Mouse (Mus musculus): ENCODE data around the gene Acbd3. TPM values are rescaled to one million over a fixed set of nuclear protein-coding genes. Genes with fewer than 3 reads are reported as not detected.

Acbd3 gene
- total RNA-seq, 2 experiments from 2014 or later, result 31.8 to 32.2 TPM

DNA sequence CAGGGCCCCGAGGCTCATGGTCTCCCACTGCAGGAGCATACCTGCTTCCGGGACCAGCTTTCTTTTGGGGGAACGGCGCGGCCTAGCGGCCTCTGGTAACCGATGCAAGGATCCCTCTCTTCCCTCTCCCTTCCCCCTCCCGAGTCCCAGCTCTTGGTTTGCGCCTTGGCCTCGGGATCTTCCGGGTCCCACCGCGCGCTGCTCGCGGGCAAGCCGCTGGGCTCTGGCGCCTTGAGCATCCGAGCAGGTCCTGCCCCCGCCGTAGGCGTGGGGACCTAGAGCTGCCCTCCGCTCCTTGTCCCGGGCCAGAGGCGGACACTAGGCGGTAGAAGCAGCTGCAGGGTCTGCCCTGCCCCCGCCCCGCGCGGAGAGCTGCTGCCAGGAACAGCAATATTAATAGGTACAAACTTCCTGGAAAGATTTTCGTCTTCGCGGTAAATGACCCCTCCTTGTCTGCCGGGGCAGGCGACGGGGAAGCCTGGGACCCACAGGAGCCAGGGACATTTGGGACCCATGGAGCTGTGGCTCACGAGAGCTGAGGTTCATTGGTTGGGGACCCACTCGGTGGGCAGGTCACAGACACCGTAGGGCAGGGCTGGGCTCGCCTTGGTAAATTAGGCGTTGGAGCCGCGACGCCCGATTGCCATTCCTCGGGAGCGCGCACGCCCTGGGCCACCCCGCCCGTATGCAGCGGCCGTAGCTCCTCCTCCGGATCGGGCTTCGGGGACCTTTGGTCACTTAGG lies 52.0 kb downstream of the Acbd3 start:
- peak; percentile 77 to 90 for DNase-seq (ENCODE audit: extremely low spot score in 1 of 2, low spot score in 2 of 2)
- intact Hi-C loops (cut with DNase I), result no loop called here

DNA sequence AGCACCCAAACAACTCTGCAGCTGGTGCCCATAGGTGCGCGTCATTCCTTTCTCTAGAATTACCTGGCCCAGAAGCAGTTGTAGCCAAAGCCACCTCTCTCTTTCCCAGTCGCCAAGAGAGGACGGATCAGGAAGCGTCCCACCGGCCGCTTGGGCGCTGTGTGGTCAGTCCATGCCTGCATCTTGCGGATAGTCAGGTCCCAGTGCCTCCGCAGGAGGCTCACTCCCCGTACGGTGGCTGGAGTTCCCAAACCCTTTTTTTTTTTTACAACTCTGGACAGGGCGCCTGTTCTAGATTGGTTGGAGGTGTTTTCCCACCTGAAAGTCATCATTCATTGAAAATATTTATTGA lies 52.5 kb downstream of the Acbd3 start:
- intact Hi-C loops (cut with DNase I), result no loop called here
- DNase-seq (ENCODE audit: extremely low spot score in 1 of 2, low spot score in 2 of 2), result no peak

DNA sequence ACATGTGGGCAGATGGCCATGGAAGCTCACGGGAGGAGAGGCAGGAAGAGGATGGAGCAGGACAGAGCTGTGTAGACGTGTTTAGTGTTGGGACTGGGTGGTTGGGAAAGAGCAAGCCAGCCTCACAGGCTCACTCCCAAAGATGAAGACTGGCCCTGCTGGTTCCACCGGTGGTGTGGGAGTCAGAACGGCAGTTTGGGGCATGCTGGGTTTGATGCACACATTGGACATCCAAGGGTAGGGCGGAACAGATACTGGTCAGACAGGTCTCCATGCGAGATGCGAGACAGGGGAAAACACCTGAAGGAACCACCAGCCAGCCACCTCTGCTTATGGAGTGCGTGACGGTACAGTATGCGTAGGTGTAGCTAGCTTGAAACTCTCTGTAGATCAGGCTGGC lies 53.1 kb downstream of the Acbd3 start:
- no peak for DNase-seq (ENCODE audit: extremely low spot score in 1 of 2, low spot score in 2 of 2)
- intact Hi-C loops (cut with DNase I), result no loop called here

DNA sequence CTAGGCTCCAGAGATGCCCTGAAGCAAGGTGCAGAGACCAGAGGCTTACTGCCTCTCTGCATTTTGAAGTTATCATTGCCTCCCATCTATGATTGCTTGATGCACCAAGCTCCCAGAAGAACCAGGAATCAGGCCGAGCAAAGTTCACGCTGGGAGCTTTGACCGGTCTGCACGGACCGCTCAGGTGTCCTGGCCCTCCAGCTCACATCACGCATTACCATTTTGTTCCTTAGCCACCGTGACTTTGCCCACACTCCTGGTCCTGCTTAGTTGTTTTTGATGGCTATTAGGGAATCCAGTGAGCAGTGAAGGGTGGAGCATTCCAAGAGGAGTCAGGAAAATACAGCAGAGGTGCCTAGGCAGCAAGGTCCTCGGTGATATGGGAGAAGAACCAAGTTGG lies 54.4 kb downstream of the Acbd3 start:
- DNase-seq (ENCODE audit: extremely low spot score in 1 of 2, low spot score in 2 of 2), result no peak

DNA sequence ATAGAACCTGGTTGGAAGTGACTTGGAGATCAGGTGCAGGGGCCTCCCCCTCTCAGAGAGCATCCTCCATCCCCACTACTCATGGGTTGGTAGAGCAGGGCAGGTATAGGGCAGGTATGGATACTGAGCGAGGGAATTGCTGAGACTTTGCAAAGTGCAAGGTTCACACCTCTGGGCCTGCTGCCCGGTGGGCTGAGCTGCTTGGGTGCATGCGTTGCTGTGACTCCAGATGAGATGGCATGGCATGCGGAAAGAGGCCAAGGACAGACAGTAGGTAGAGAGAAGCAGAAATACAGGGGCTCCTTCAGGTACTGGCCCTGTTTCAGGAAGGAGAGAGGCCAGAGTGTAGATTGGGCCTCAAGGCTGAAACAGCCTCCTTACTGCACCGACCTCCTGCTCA lies 55.4 kb downstream of the Acbd3 start:
- no peak for DNase-seq (ENCODE audit: extremely low spot score in 1 of 2, low spot score in 2 of 2)
- intact Hi-C loops (cut with DNase I), result no loop called here

More for the DNA sequence above, 54.4 kb downstream of the Acbd3 start:
- intact Hi-C loops (cut with DNase I), result no loop called here

DNA sequence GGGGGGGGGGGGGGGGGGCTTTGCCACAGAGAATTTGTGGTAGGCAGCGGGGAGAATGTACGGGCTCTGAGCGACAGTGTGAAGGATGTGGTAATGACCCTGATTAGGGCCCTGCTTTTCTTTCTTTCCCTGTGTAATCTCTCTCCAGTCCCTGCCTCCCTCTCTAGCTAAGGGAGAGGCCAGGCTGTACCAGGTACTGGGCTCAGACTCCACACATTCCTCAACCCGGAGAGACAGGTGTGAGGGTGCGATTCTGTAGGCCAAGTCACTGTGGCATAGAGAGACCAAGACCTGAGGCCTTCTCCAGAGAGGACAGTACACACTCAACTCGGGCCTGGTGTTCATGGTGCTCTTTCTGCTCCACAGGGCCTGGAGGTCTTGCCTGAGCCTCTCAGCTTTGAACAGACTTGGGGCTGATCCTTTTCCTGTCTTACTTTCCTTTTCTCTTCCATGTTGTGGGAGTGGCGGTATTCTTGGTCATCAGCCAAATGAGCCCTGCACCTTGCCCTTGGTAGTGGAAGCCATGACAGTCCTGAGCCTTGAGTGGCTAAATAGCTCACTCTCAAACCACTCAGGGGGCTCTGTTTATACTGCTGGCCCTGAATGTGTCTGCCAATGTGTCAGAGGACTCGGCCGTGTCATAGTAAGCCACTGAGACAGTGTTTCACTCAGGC lies 57.2 kb downstream of the Acbd3 start:
- no peak for DNase-seq (ENCODE audit: extremely low spot score in 1 of 2, low spot score in 2 of 2)
- intact Hi-C loops (cut with DNase I), result no loop called here

DNA sequence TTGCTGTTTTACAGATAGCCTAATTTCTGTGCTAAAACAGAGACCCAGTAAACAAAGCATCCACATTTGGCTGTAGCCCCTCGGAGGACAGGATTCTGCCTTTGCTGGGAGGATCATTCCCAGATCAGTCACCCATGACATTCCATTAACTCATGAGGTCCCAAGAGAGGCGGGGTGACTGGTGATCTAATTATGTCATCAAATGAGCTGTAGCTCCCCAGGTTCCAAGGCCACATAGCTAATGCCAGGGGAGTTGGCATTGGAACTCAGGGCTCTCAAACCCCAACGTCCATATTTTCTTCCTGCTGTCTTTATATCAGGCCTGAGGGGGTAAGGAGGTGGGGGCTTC lies 57.7 kb downstream of the Acbd3 start:
- no peak for DNase-seq (ENCODE audit: extremely low spot score in 1 of 2, low spot score in 2 of 2)
- intact Hi-C loops (cut with DNase I), result no loop called here

DNA sequence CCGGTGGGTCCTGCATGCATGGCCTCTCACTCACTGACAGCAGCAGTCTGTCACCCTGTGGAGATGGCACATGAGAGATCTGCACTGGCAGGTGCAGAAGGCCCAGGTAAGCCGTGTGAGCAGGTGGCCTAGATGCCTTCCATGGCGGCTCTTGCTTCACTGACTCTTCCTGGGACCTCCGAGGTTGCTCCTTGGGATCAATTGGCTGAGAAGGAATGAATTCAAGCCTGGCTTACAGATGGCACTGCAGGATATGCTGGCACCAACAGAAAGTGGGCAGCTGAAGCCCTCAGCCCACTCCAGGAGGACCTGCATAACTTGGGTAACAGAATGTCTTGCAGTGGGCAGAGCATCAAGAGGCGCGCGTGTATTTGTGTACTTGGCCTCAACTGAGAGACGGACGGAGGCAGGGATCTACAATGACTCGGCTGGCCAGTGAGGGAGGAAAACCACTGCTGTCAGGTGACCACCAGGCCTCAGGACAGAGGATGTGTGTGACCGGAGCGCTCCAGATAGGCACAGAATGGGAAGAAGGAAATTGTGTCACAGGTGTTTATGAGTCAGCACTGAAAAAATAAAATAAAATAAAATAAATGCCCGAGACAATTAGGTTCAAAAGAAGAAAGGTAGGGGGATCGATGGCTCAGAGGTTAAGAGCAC lies 66.1 kb downstream of the Acbd3 start:
- intact Hi-C loops (cut with DNase I), result no loop called here
- DNase-seq (ENCODE audit: extremely low spot score in 1 of 2, low spot score in 2 of 2), result no peak

DNA sequence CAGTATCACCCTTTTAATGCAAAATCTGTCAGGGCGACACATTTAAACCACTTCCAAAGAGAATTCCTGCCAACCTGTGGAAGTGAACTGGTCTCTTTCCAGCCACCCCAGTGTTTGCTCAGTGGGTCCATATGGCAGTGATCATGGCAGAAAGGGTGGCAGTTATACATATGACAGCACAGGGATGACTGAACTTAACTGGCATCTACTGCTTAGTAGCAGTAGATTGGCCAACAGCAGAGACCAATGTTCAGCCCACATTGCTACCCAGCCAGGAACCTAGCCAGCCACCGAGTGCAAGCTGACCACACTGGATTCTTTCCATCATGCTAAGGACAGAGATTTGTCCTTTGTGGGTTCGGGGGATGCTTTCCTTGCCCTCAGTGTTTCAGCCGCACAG lies 67.0 kb downstream of the Acbd3 start:
- intact Hi-C loops (cut with DNase I), result no loop called here
- no peak for DNase-seq (ENCODE audit: extremely low spot score in 1 of 2, low spot score in 2 of 2)

DNA sequence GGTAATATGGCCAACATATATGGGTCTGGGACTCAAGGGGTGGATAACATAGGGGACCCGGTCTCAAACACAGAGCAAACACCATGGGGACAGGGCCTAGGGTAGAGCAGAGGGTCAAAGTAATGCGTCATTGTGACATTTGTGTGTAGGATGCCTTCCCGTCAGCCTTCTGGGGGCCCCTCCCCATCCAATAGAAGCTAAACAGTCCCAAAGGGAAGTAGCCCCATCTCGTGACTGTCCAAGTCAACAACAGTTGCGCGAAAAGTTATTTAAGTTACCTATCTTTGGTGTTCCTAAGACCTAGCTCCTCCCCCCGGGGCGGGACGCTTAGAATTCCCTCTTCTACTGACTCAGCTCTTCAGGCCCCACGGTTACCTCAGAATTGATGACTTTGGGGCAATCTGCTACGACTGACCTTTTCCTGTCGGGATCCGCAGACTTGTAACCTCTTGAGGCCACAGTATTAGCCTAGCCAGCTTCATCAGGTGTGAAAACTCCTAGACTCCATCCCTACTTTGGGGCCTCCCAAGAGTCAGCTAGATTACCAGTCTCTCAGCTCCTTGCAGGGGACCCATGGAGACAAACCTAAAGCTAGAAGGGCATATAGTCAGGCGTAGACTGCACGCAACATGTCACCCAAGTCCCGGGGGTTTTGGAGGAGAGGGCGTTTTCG lies 67.7 kb downstream of the Acbd3 start:
- intact Hi-C loops (cut with DNase I), result no loop called here
- DNase-seq (ENCODE audit: extremely low spot score in 1 of 2, low spot score in 2 of 2), result no peak

DNA sequence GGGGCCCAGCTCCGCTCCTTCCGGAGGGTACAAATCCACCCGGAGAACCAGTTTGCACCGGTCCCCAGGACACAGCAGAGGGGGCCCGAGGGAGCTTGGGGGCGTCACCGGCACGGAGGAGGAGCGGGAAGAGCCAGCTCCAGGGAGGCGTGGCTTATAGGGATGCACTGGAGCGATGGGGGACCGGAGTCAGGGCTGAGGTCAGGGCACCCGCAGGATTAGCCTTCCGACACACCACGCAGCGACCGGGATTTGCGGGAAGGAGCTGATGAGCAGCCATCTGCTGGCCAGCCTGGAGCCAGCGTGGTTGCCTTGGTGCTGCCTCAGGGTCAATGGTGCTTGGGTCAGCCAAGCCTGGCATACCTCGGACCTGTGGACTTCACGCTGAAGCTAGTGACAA lies 68.3 kb downstream of the Acbd3 start:
- peak in 1 of 2 experiments; percentile 76 for DNase-seq (ENCODE audit: extremely low spot score in 1 of 2, low spot score in 2 of 2)
- intact Hi-C loops (cut with DNase I), result no loop called here

DNA sequence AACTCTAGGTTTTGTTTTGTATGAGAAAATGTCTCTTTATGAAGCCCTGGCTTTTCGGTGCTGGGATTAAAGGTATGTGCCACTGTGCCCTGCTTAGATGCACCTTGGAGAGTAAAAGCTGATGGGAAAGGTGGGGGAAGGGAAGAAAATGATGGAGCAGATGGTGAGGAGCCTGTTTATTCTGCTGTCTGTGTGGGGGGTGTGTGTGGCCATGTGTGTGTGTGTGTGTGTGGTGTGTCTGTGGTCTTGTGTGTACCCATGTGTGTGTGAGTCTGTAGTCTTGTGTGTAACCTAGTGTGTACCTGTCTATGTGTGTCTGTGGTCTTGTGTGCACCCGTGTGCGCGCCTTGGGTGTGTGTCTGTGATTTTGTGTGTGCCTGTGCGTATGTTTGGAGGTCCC lies 72.8 kb downstream of the Acbd3 start:
- intact Hi-C loops (cut with DNase I), result no loop called here
- DNase-seq (ENCODE audit: extremely low spot score in 1 of 2, low spot score in 2 of 2), result no peak

DNA sequence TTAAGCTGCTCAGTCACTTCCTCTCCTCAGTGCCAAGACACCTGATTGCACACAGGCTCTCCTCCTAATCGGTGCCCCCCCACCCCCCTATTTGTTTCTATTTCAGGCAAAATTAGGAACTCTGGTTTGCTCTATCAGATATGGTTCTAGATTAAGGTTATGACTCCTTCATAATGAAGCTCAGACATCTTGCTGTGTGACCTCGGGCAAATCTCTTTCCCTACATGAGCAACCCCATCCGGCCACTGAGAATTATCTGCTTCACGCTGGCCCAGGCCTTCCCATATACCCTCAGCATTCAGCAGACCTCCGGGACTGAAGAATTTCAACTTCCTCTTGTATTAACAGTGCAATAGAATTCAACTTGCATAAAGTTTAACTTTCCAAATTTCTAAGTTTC lies 73.4 kb downstream of the Acbd3 start:
- DNase-seq (ENCODE audit: extremely low spot score in 1 of 2, low spot score in 2 of 2), result no peak
- intact Hi-C loops (cut with DNase I), result no loop called here

DNA sequence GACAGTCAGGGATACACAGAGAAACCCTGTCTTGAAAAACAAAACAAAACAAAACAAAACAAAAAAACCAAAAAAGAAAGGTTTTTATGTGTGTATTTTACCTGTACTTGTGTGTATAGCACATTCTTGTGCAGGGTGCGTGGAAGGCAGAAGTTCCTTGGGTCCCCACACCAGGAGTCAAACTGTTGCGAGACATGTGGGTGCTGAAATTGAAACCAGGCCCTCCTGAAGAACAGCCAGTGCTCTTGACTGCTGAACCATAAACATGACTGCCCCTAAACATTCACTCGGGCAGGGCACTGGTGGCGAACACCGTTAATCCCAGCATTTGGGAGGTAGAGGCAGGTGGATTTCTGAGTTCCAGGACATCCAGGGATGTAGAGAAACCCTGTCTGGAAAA lies 74.2 kb downstream of the Acbd3 start:
- no peak for DNase-seq (ENCODE audit: extremely low spot score in 1 of 2, low spot score in 2 of 2)
- intact Hi-C loops (cut with DNase I), result no loop called here

DNA sequence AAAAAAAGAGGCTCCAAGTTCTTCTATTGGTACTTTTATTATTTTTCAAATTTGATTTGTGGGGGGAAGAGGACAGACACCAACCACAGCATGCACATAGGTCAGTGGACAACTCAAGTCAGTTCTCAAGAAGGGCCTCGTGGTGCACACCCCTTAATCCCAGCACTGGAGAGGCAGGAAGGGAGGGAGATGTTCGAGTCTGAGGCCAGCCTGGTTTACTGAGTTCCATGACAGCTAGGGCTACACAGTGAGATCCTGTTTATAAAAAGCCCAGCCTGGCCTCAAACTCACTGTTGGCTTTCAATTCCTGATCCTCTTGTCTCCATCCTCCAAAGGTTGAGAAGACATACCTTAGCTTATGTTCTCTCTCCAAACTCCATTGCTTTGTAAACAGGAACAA lies 75.0 kb downstream of the Acbd3 start:
- no peak for DNase-seq (ENCODE audit: extremely low spot score in 1 of 2, low spot score in 2 of 2)
- intact Hi-C loops (cut with DNase I), result no loop called here

DNA sequence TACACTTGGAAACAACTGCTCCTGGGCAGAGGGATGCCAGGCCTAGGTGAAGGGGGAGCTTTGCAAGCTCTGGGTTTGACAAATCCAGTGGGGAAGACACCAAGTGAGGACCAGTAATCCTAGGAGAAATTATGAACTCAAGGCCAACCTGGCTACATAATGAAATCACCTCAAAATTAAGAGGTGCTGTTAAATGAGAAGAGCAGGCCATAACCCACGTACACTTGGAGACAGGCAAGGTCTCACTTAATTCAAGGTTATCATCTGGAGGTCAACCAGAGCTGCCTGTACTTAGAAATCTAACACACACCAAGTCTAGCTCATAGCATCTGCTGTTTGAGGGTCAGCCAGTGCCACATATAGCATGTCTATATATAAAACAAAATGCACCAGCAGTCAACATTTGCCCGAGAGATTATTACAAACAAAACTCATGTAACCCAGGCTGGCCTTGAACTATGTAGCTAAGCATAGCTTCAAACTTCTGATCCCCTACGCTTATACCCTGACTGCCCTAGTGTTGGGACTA lies 75.7 kb downstream of the Acbd3 start:
- no peak for DNase-seq (ENCODE audit: extremely low spot score in 1 of 2, low spot score in 2 of 2)
- intact Hi-C loops (cut with DNase I), result no loop called here
